Comparison of ENCODE assay signal across 8 mouse cellular contexts in the genomic region with DNA sequence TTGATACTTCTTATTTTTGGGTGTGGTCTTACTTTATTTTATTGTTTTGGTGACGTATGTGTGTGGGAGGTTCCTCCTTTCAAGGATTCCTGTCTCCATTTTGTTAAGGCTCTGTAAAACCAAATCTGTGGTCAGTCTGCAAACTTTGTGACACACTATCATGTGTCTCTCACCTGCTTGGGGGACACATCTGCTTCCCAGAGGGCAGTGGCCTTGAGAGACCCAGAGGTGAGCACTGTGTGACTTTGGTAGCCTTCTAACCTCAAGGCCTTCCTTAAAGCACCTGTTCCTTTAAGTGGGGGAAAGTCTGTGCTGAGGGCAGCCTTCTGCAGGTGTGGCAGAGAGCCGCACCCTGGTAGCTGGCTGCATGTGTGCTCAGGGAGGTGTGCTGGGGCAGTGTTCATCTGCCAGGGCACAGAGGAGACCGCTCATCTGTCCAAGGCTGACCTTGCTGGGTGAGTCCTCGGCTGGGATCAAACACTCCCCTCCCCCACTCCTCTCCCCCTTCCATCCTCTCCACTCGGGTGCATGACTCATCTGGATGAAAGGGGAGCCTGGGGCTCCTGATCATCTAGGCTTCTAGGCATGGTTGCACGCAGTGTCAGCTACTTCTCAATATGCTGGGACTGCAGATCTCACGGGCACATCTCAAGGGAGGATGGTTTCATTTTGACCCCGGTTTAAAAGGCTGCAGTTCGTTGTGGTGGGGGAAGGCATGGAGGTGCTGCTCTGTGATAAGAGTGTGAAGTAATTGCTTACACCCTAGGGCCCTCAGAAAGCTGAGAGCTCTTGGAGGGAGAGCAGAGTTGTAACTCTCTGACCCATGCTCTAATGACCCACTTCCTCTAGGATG. TPM values are rescaled to one million over a fixed set of nuclear protein-coding genes. Genes with fewer than 3 reads are reported as not detected.
DNase-seq lines count a peak whose midpoint lies in the region; ATAC-seq lines count a peak whose summit lies in the region.
"Had no signal": no experiment of that assay in that cellular context is flagged by ENCODE, and none has a peak within 500 bp of the region (broad histone marks: within the 10 kb centered on the region; RNA-seq: fewer than 3 reads in every experiment).

No protein-coding gene starts in this region.

- WGBS in forebrain, embryonic 10.5 days: 62% methylated on average over 9 of the region's 9 CpGs

- H3K27ac ChIP-seq in forebrain, embryonic 10.5 days: no peak overlapping the region
- H3K27ac ChIP-seq: limb, embryonic 10.5 days had no signal

- peak; percentile 36 for DNase-seq in retina, postnatal 1 day
- DNase-seq in retina, embryonic 14.5 days (ENCODE audit: low spot score): no peak
- peak; percentile 68 for DNase-seq in adrenal gland, postnatal 10 days
- DNase-seq in urinary bladder, postnatal 25 days (ENCODE audit: low spot score): peak; percentile 17
- DNase-seq in gastrocnemius, postnatal 10 days: no peak
- no peak for DNase-seq in forebrain, embryonic 10.5 days (ENCODE audit: extremely low spot score, low spot score)

- peak; percentile 49 for ATAC-seq in megakaryocyte, adult 5-6 weeks (ENCODE audit: poor library complexity, severe bottlenecking)

- no peaks in the 10 kb centered on the region for H3K36me3 ChIP-seq in forebrain, embryonic 10.5 days (replicated peaks)
- H3K36me3 ChIP-seq: limb, embryonic 10.5 days had no signal

- peaks cover 10% of the 10 kb centered on the region for H3K4me1 ChIP-seq in forebrain, embryonic 10.5 days

- no peaks in the 10 kb centered on the region for H3K9me3 ChIP-seq in forebrain, embryonic 10.5 days
- H3K9me3 ChIP-seq: limb, embryonic 10.5 days had no signal

- no peaks in the 10 kb centered on the region; the same call in 1 of the 2 replicates for H3K27me3 ChIP-seq in forebrain, embryonic 10.5 days (ENCODE audit: poor library complexity, severe bottlenecking)

- no peak overlapping the region for H3K4me3 ChIP-seq in forebrain, embryonic 10.5 days
- H3K4me3 ChIP-seq: limb, embryonic 10.5 days had no signal

RNA-seq across cellular contexts. Expression of gene Gm1043, which starts 34.4 kb away (rescaled TPM):
- total RNA-seq in adrenal gland, postnatal 10 days (2021): under 1 TPM; 0.60 to 0.67 TPM
- total RNA-seq in megakaryocyte, adult 5-6 weeks (2015): not detected in 2 replicates
- 0.20 TPM in 1 of 2 replicates, not detected in the other for total RNA-seq in megakaryocyte, adult 5-6 weeks (2017)
- total RNA-seq in gastrocnemius, postnatal 10 days (2021): not detected
- polyA plus RNA-seq in forebrain, embryonic 10.5 days (2016; fragmentation: Nextera tagmentation; extraction: Ambion mirVana): not detected in 2 replicates
- polyA plus RNA-seq: limb, embryonic 10.5 days had no signal

Comparison
In these comparisons a context has a peak if more than half of its experiments do, and no peak if none do; other contexts are left out.
1. DNase-seq: peak in retina, postnatal 1 day (single experiment), adrenal gland, postnatal 10 days (single experiment) and urinary bladder, postnatal 25 days (single experiment); none in retina, embryonic 14.5 days (single experiment), gastrocnemius, postnatal 10 days (single experiment) and forebrain, embryonic 10.5 days (single experiment).